Mouse (Mus musculus) neural tube, embryonic 13.5 days (tissue): ENCODE measurements at regions not wholly inside any gene's neighbourhood (a gene's known extent, or its start where the extent isn't known, plus 50 kb on each side); places are given as distances from the start of the nearest gene placed in this dataset. TPM values are rescaled to one million over a fixed set of nuclear protein-coding genes. Genes with fewer than 3 reads are reported as not detected.

Experiments
- ATAC-seq: fragments of 200-750 bp; cut with Nextera tagmentation; 2 replicates; pipeline ENCODE4 v1.8.0; 2017; ENCODE audit warnings: low read depth, mild to moderate bottlenecking, moderate TSS enrichment, moderate library complexity
- H3K27ac ChIP-seq: fragments of 300-500 bp; sonication (generic); replicated peaks from 2 replicates; pipeline ENCODE4 v1.5.1; 2015; ENCODE audit warnings: moderate library complexity, mild to moderate bottlenecking, inconsistent platforms
- H3K27me3 ChIP-seq: fragments of 300-500 bp; sonication (generic); 2 replicates; pipeline ENCODE4 v1.6.1; 2015; ENCODE audit warnings: mild to moderate bottlenecking, inconsistent platforms
- H3K36me3 ChIP-seq: fragments of 300-500 bp; sonication (generic); 2 replicates; pipeline ENCODE4 v1.6.1; 2015; ENCODE audit warnings: mild to moderate bottlenecking, inconsistent platforms
- H3K4me1 ChIP-seq: fragments of 300-500 bp; sonication (generic); replicated peaks from 2 replicates; pipeline ENCODE4 v1.6.1; 2015; ENCODE audit warnings: inconsistent platforms
- H3K4me2 ChIP-seq: fragments of 300-500 bp; sonication (generic); 2 replicates; pipeline ENCODE4 v1.6.1; 2015; ENCODE audit warnings: inconsistent platforms, mild to moderate bottlenecking, moderate library complexity
- H3K4me3 ChIP-seq: fragments of 300-500 bp; sonication (generic); 2 replicates; pipeline ENCODE4 v1.5.1; 2015; ENCODE audit warnings: mild to moderate bottlenecking, inconsistent platforms
- H3K9ac ChIP-seq: fragments of 300-500 bp; sonication (generic); 2 replicates; pipeline ENCODE4 v1.6.1; 2015; ENCODE audit warnings: moderate library complexity, mild to moderate bottlenecking, inconsistent platforms
- H3K9me3 ChIP-seq: fragments of 300-500 bp; sonication (generic); 2 replicates; pipeline ENCODE4 v1.6.1; 2016; ENCODE audit warnings: inconsistent platforms
- WGBS: fragments of 180-500 bp; shearing (Covaris S2); methylation state at CpG from one replicate; pipeline ENCODE4 v1.1.7; 2015; 5-methylcytosine and 5-hydroxymethylcytosine counted together
- microRNA-seq: library from miRNA; unstranded; fragments of <30 nt; microRNA quantifications from one replicate; pipeline ENCODE4, GENCODE M21; 2016

- Histone ChIP-seq H3K4me1 (no peaks in the 10 kb centered on the region), H3K4me3 (no peak overlapping the region), H3K4me2 (no peak overlapping the region), H3K9ac (no peak overlapping the region), H3K27me3 (no peaks in the 10 kb centered on the region), H3K27ac (no peak overlapping the region), H3K36me3 (no peaks in the 10 kb centered on the region), H3K9me3 (no peaks in the 10 kb centered on the region)
- no peak for ATAC-seq
- 85% methylated on average over 2 of the region's 2 CpGs for WGBS
Measured at GRCm38 (mm10) chr8:15230217-15230616, 184.3 kb upstream of the BB014433 start.

- no peak overlapping the region for H3K4me2 ChIP-seq
- no peaks in the 10 kb centered on the region for H3K9me3 ChIP-seq
- no peak overlapping the region for H3K9ac ChIP-seq
- 42% methylated on average over 13 of the region's 13 CpGs for WGBS
- H3K27ac ChIP-seq: no peak overlapping the region
- peak; percentile 51; the same call in 1 of the 2 replicates for ATAC-seq
- H3K36me3 ChIP-seq: no peaks in the 10 kb centered on the region
- H3K4me1 ChIP-seq: no peaks in the 10 kb centered on the region; the same call in 1 of the 2 replicates
- no peaks in the 10 kb centered on the region for H3K27me3 ChIP-seq
- no peak overlapping the region for H3K4me3 ChIP-seq
Measured at GRCm38 (mm10) chr8:15221211-15221912, 175.5 kb upstream of the BB014433 start.

- Histone ChIP-seq H3K4me3 (no peak overlapping the region), H3K36me3 (no peaks in the 10 kb centered on the region), H3K4me1 (no peaks in the 10 kb centered on the region), H3K4me2 (no peak overlapping the region), H3K9me3 (no peaks in the 10 kb centered on the region), H3K27me3 (no peaks in the 10 kb centered on the region), H3K27ac (no peak overlapping the region), H3K9ac (no peak overlapping the region)
- ATAC-seq: no peak
- WGBS: 81% methylated on average over 6 of the region's 6 CpGs
Measured at GRCm38 (mm10) chr8:15209856-15210521, 164.1 kb upstream of the BB014433 start.

- no peak overlapping the region for H3K27ac ChIP-seq
- no peaks in the 10 kb centered on the region for H3K4me1 ChIP-seq
- no peak overlapping the region for H3K9ac ChIP-seq
- H3K4me3 ChIP-seq: no peak overlapping the region
- WGBS: 90% methylated on average over 6 of the region's 6 CpGs
- no peaks in the 10 kb centered on the region for H3K9me3 ChIP-seq
- no peaks in the 10 kb centered on the region for H3K27me3 ChIP-seq
- no peak for ATAC-seq
- no peaks in the 10 kb centered on the region for H3K36me3 ChIP-seq
- H3K4me2 ChIP-seq: no peak overlapping the region
Measured at GRCm38 (mm10) chr8:15201556-15201955, 155.7 kb upstream of the BB014433 start.

GRCm38 (mm10) chr8:15190708-15191107, 144.8 kb upstream of the BB014433 start:
- Histone ChIP-seq H3K4me3 (no peak overlapping the region), H3K36me3 (no peaks in the 10 kb centered on the region), H3K9ac (no peak overlapping the region), H3K4me1 (peaks cover 11% of the 10 kb centered on the region), H3K4me2 (no peak overlapping the region), H3K9me3 (no peaks in the 10 kb centered on the region), H3K27me3 (no peaks in the 10 kb centered on the region), H3K27ac (no peak overlapping the region)
- no peak for ATAC-seq
- 87% methylated on average over 3 of the region's 3 CpGs for WGBS

GRCm38 (mm10) chr8:15189079-15189612, 143.3 kb upstream of the BB014433 start:
- H3K4me3 ChIP-seq: no peak overlapping the region
- 44% methylated on average over 9 of the region's 10 CpGs for WGBS
- H3K27me3 ChIP-seq: no peaks in the 10 kb centered on the region
- no peak overlapping the region for H3K4me2 ChIP-seq
- no peaks in the 10 kb centered on the region for H3K36me3 ChIP-seq
- no peak overlapping the region for H3K27ac ChIP-seq
- peaks cover 11% of the 10 kb centered on the region for H3K4me1 ChIP-seq
- 0 out of 2 replicates have a peak, but pooled peaks have one; percentile 44 for ATAC-seq
- no peak overlapping the region for H3K9ac ChIP-seq
- H3K9me3 ChIP-seq: no peaks in the 10 kb centered on the region

Small RNA genes lying in the stretch of these regions (microRNA-seq; reads per million reads assigned to microRNA genes)
- gene Gm25255 (not detected), gene Gm25871 (not detected)
